Mouse (Mus musculus): Measurements from ENCODE around the gene Hmox1.

The Hmox1 gene

GRCm38 (mm10) chr8:75088989-75089881 lies 4.2 kb upstream of the Hmox1 start:
- DNase-seq (ENCODE audit: extremely low spot score, low spot score), result peak; percentile 57

- no peak for DNase-seq (ENCODE audit: extremely low spot score, low spot score)
These were observed 2.5 kb upstream of the Hmox1 start for GRCm38 (mm10) chr8:75090781-75091365.

GRCm38 (mm10) chr8:75102956-75103355 lies 9.5 kb downstream of the Hmox1 start:
- no peak for DNase-seq (ENCODE audit: extremely low spot score, low spot score)

GRCm38 (mm10) chr8:75103376-75103878 lies 10.0 kb downstream of the Hmox1 start:
- no peak for DNase-seq (ENCODE audit: extremely low spot score, low spot score)

- DNase-seq (ENCODE audit: extremely low spot score, low spot score), result peak; percentile 81
These were observed 15.3 kb downstream of the Hmox1 start for GRCm38 (mm10) chr8:75108527-75109235.

- DNase-seq (ENCODE audit: extremely low spot score, low spot score), result peak; percentile 100
These were observed 16.0 kb downstream of the Hmox1 start, which contains the start of gene Mcm5 for GRCm38 (mm10) chr8:75109236-75109967. Gene Mcm5, plus strand, starts transcription at chr8:75109569.

GRCm38 (mm10) chr8:75110093-75110492 lies 16.7 kb downstream of the Hmox1 start:
- no peak for DNase-seq (ENCODE audit: extremely low spot score, low spot score)

- no peak for DNase-seq (ENCODE audit: extremely low spot score, low spot score)
These were observed 25.1 kb downstream of the Hmox1 start for GRCm38 (mm10) chr8:75118505-75118904.

GRCm38 (mm10) chr8:75119287-75119686 lies 25.9 kb downstream of the Hmox1 start:
- no peak for DNase-seq (ENCODE audit: extremely low spot score, low spot score)

GRCm38 (mm10) chr8:75119747-75120146 lies 26.3 kb downstream of the Hmox1 start:
- no peak for DNase-seq (ENCODE audit: extremely low spot score, low spot score)

- DNase-seq (ENCODE audit: extremely low spot score, low spot score), result no peak
These were observed 34.0 kb downstream of the Hmox1 start for GRCm38 (mm10) chr8:75127406-75127805.

GRCm38 (mm10) chr8:75132485-75132884 lies 39.1 kb downstream of the Hmox1 start:
- no peak for DNase-seq (ENCODE audit: extremely low spot score, low spot score)

- no peak for DNase-seq (ENCODE audit: extremely low spot score, low spot score)
These were observed 40.0 kb downstream of the Hmox1 start for GRCm38 (mm10) chr8:75133399-75133798.

GRCm38 (mm10) chr8:75134603-75135391 lies 41.4 kb downstream of the Hmox1 start:
- no peak for DNase-seq (ENCODE audit: extremely low spot score, low spot score)

GRCm38 (mm10) chr8:75135756-75136155 lies 42.3 kb downstream of the Hmox1 start:
- no peak for DNase-seq (ENCODE audit: extremely low spot score, low spot score)

GRCm38 (mm10) chr8:75136256-75136655 lies 42.8 kb downstream of the Hmox1 start:
- DNase-seq (ENCODE audit: extremely low spot score, low spot score), result no peak

- no peak for DNase-seq (ENCODE audit: extremely low spot score, low spot score)
These were observed 44.1 kb downstream of the Hmox1 start for GRCm38 (mm10) chr8:75137536-75137935.
